Mouse (Mus musculus): ENCODE data around the gene Krt84.

DNA sequence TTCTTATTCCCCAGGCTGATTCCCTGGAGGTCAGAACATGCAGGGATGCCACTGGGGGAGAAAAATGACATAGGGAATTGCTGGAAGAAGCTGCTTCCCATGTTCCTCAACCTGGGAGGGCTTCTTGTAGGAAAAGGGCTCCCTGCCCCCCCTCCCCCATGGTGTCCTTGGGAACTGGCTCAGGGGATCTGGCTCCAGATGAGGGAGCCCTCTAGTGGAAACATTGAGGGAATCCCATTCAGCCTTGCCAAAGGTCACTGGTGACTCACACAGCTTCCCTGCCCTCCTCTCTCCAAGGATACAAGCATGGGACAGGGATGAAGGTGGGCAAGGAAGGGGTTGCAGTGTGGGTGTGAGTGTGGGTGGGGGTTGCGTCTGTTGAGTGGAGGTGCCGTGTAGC is 35.4 kb downstream of the Krt84 start:
- TF ChIP-seq CTCF (IDR thresholded peaks at IDR 0.05; ENCODE audit: borderline replicate concordance, insufficient read depth, low read length) (0 out of 2 replicates have a peak, but pooled peaks have one; percentile 25), POLR2A (IDR thresholded peaks at IDR 0.05; ENCODE audit: low read depth, low read length) (no peak)
